Mouse (Mus musculus) stomach, postnatal 0 days (tissue): ENCODE measurements around the gene Wdr17. TPM values are rescaled to one million over a fixed set of nuclear protein-coding genes. Genes with fewer than 3 reads are reported as not detected.

Experiments used
- ATAC-seq: fragments of 200-750 bp; cut with Nextera tagmentation; 2 replicates; pipeline ENCODE4 v1.8.0; 2017; ENCODE audit not compliant: low FRiP score, low TSS enrichment
- DNase-seq: peaks from one replicate; pipeline ENCODE4 v3.0.0-alpha.2; 2016; ENCODE audit warnings: low spot score
- H3K27ac ChIP-seq: fragments of 300-500 bp; sonication (generic); replicated peaks from 2 replicates; pipeline ENCODE4 v1.5.1; 2014; ENCODE audit warnings: mild to moderate bottlenecking, control low read depth
- H3K27me3 ChIP-seq: fragments of 300-500 bp; sonication (generic); 2 replicates; pipeline ENCODE4 v1.6.1; 2014; ENCODE audit warnings: low read length; ENCODE audit not compliant: control insufficient read depth, insufficient read depth
- H3K36me3 ChIP-seq: fragments of 300-500 bp; sonication (generic); 2 replicates; pipeline ENCODE4 v1.6.1; 2014; ENCODE audit warnings: low read length, mixed read lengths; ENCODE audit not compliant: control insufficient read depth, insufficient read depth
- H3K4me1 ChIP-seq: fragments of 300-500 bp; sonication (generic); replicated peaks from 2 replicates; pipeline ENCODE4 v1.6.1; 2014; ENCODE audit warnings: antibody characterized with exemption; ENCODE audit not compliant: control insufficient read depth, insufficient read depth
- H3K4me2 ChIP-seq: fragments of 300-500 bp; sonication (generic); replicated peaks from 2 replicates; pipeline ENCODE4 v1.6.1; 2014; ENCODE audit warnings: low read depth, mild to moderate bottlenecking, control low read depth, moderate library complexity
- H3K4me3 ChIP-seq: fragments of 300-500 bp; sonication (generic); 2 replicates; pipeline ENCODE4 v1.5.1; 2014; ENCODE audit warnings: low read depth, low read length, control low read depth
- H3K9ac ChIP-seq: fragments of 300-500 bp; sonication (generic); 2 replicates; pipeline ENCODE4 v1.6.1; 2014; ENCODE audit warnings: mild to moderate bottlenecking, low read length, control low read depth, mixed read lengths
- H3K9me3 ChIP-seq: fragments of 300-500 bp; sonication (generic); 2 replicates; pipeline ENCODE4 v1.6.1; 2016; ENCODE audit warnings: low read length; ENCODE audit not compliant: control insufficient read depth
- CTCF ChIP-seq: IDR thresholded peaks from 2 replicates; pipeline ENCODE4 v1.5.1; 2016; ENCODE audit warnings: antibody characterized with exemption, low read depth, mild to moderate bottlenecking, moderate library complexity
- EP300 ChIP-seq: optimal IDR thresholded peaks from 2 replicates; pipeline ENCODE3; 2016; ENCODE audit warnings: antibody characterized with exemption
- WGBS: fragments of 180-500 bp; shearing (Covaris S2); extraction: QIAGEN DNeasy Blood & Tissue Kit; methylation state at CpG from one replicate; pipeline ENCODE4 v1.1.7; 2014; 5-methylcytosine and 5-hydroxymethylcytosine counted together
- polyA plus RNA-seq: library from polyadenylated mRNA; unstranded; fragments of >200 nt; fragmentation: Nextera tagmentation; extraction: Ambion mirVana; gene quantifications from 2 replicates; pipeline ENCODE4 v1.2.1, GENCODE M21; 2015

Wdr17 gene
- polyA plus RNA-seq, 1 experiment from 2014 or later = 0.06 TPM

GRCm38 (mm10) chr8:54581436-54581835 is 305.5 kb downstream of the Wdr17 start:
- no peak overlapping the region for H3K9ac ChIP-seq
- WGBS = 86% methylated on average over 3 of the region's 3 CpGs
- H3K4me1 ChIP-seq = no peaks in the 10 kb centered on the region

More at GRCm38 (mm10) chr8:54581436-54581835, 305.5 kb downstream of the Wdr17 start:
- no peak for DNase-seq
- Histone ChIP-seq H3K4me3 (no peak overlapping the region), H3K36me3 (no peaks in the 10 kb centered on the region), H3K27ac (no peak overlapping the region), H3K9me3 (no peaks in the 10 kb centered on the region), H3K27me3 (no peaks in the 10 kb centered on the region), H3K4me2 (no peak overlapping the region)
- no peak for ATAC-seq
- no peak for TF ChIP-seq CTCF
- TF ChIP-seq EP300 = no peak

Other genes with a start within 250 kb of the Wdr17 start
- 10.6 and 13.2 TPM in 2 replicates for gene Gpm6a, start 67.7 kb upstream of the Wdr17 start, polyA plus RNA-seq